Mouse (Mus musculus) stomach, embryonic 15.5 days (tissue): ENCODE data around the gene Rap1a. TPM values are rescaled to one million over a fixed set of nuclear protein-coding genes. Genes with fewer than 3 reads are reported as not detected.

Experiments
- polyA plus RNA-seq: library from polyadenylated mRNA; unstranded; fragments of >200 nt; fragmentation: Nextera tagmentation; extraction: Ambion mirVana; gene quantifications from 2 replicates; pipeline ENCODE4 v1.2.1, GENCODE M21; 2015

Rap1a gene
- polyA plus RNA-seq, 1 experiment from 2014 or later: 141 TPM

Other genes starting within 250 kb of the Rap1a start
- gene Ddx20, start 113.8 kb downstream of the Rap1a start, polyA plus RNA-seq: 35.1 and 38.4 TPM in 2 replicates
- gene Inka2, start 96.7 kb downstream of the Rap1a start, polyA plus RNA-seq: 2.9 and 3.0 TPM in 2 replicates
- 0.71 and 0.82 TPM in 2 replicates for gene Adora3, start 69.5 kb upstream of the Rap1a start, polyA plus RNA-seq
- 0.45 and 0.46 TPM in 2 replicates for gene Tmigd3, start 69.6 kb upstream of the Rap1a start, polyA plus RNA-seq
- gene I830077J02Rik, start 131.3 kb upstream of the Rap1a start, polyA plus RNA-seq: 1.4 and 2.1 TPM in 2 replicates
- 118 and 125 TPM in 2 replicates for gene Wdr77, start 158.0 kb upstream of the Rap1a start, polyA plus RNA-seq
- 479 and 520 TPM in 2 replicates for gene Atp5f1, start 158.8 kb upstream of the Rap1a start, polyA plus RNA-seq
- gene Ovgp1, start 172.4 kb upstream of the Rap1a start, polyA plus RNA-seq: 0.86 and 1.2 TPM in 2 replicates
- gene Pifo, start 213.3 kb upstream of the Rap1a start, polyA plus RNA-seq: 0.19 TPM in 1 of 2 replicates, not detected in the other
- 0.21 TPM in 1 of 2 replicates, not detected in the other for gene Chil5, start 231.5 kb upstream of the Rap1a start, polyA plus RNA-seq